Mouse (Mus musculus) hematopoietic stem cell, adult 5-6 weeks (primary cell): ENCODE measurements at regions not wholly inside any gene's neighbourhood (a gene's known extent, or its start where the extent isn't known, plus 50 kb on each side); places are given as distances from the start of the nearest gene placed in this dataset.
A peak's percentile ranks its signal among the peaks of the same experiment; 100 is the strongest.

Experiments
- ATAC-seq, 2 experiments: fragments of 125-278 bp in 1 of 2; replicated peaks in 1 of 2; 2 replicates each; pipeline ENCODE4 v1.8.0; 2016 to 2017; ENCODE audit warnings: inconsistent platforms in 2 of 2, mild to moderate bottlenecking in 2 of 2, moderate number of reproducible peaks in 2 of 2, low read depth in 1 of 2, moderate TSS enrichment in 1 of 2; ENCODE audit not compliant: low FRiP score in 2 of 2, poor library complexity in 2 of 2, severe bottlenecking in 2 of 2, insufficient read depth in 1 of 2, low TSS enrichment in 1 of 2

DNA sequence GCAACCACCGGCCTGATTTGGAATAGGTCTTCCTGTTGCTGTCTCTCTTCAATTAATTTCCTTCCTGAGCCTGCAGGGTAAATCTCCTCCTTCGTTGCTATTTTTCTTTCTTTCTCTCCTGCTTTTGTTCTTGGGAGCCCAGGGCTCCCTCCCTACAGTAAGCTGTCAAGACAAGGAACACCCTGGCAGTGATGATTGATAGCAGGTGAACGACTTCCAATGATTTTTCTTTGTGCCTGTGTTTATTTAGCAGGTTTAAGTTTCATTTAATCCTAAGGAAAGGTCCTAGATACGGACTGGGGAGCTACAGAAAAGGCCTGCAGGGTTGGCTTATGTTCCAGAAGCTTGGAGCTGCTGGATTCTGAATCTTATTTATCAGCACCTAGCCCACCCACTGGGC, 105.5 kb downstream of the Foxa2 start:
- ATAC-seq = no peak

DNA sequence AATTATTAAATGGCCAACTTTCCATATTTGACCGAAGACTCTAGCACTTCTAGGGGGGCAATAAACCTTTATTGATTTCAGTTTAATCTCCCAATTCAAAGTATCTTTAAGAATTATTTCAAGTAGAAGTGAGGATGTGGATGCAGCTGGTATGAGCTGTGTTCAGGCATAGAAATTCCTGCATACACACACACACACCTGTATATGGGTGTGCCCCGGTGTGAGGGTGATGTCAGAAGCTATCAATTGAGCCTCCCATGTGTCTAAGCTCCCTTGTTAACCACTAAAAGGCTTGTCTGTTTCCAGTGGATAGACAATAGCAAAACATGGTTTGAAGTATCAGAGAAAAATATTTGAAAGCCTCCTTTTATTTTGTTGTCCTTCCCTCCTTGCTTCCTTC, 114.3 kb downstream of the Foxa2 start:
- no peak for ATAC-seq

DNA sequence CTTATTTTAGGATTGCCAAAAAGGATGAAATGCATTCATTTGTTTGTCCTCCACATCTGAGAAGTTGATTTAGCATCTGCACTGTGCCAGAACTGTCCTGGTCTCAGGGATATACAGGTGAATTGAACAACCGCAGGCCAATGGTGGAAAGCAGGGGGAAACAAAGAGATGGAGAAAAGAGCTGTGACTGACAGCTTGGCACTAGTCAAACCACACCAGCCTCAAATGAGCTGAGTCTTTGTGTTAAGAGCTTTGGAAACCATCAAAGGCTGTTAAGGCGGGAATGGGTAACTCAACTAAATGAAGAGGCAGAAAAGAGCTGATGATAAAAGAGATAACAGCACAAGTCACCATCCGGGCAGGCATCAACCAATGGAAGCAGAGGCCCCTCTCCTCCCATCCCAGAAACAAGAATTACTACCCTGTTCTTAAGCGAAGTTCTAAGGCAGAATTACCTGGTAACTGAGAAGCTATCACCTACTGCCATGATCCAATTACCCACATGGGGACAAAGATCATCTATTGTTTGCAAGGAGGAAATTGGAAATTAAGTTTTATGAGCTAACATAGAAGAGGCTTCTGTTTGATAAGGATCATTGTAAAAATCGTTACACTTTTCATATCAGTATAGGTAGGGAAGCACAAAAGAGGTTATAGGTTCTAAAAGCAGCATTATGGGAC, 117.6 kb downstream of the Foxa2 start:
- no peak for ATAC-seq

DNA sequence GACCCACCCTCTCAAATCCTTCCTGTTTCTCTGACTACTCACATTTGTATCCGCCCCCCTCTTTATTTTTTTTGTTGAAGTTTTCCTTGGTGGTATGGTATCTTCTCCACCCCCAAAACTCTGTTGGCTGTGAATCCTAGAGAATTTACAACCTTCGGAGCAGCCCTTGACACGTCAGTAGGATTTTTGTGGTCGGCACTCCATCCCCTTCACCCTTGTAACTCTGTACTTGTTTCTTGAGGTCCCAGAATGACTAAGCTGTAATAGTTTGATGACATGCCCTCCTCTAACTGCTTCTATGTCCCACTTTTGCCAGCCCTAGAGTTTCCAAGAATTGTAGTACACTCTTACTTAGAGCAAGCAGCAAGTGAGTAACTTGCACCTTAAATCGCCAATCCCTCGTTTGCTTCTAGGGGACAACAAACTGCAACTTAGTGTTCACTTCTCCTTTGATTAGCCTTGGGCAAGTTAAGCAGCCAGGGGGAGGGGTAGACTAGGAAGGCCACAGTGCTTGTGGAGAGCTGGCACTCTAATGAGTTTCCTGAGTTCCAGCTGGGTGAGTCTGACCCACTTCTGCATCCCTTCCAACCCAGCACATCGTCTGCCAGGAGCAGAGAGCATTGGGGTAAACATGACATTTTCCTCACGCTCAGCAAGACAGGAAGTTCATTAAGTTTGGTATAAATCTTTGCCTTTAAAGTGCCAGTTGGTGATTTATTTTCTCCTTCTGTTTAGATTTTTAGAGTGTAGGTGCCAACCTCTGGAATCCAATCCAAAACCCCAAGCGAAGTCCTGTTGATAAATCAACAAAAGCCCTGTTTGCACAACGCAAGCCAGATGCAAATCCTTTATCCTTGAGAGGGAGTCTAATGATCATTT, 118.7 kb downstream of the Foxa2 start:
- ATAC-seq = peak; percentile 56 to 64; a peak in 3 of 4 replicates

- ATAC-seq = no peak
These were observed 119.9 kb downstream of the Foxa2 start for GRCm38 (mm10) chr2:147926861-147927260.

DNA sequence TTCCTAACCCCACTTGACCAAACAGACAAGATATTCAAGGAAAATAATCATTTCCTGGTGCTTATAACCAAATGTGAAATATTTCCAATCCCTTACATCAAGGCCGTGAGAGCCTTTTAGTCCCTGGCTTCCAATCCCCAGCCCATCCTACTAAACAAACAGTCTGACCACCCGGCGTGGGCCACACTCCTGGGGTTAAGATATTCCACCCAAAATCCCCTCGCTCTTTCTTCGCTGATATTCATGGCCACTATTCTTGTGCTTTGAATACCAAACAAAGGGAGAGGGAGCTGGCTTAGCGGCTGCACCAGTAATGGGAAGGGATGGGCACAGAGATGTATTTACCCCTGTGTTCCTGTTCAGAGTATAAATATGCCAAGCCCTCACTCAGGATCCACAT, 139.4 kb downstream of the Foxa2 start:
- no peak for ATAC-seq

- ATAC-seq = no peak
These were observed 140.7 kb downstream of the Foxa2 start for GRCm38 (mm10) chr2:147905759-147906740.

- no peak for ATAC-seq
These were observed 141.7 kb downstream of the Foxa2 start for GRCm38 (mm10) chr2:147905118-147905517.

DNA sequence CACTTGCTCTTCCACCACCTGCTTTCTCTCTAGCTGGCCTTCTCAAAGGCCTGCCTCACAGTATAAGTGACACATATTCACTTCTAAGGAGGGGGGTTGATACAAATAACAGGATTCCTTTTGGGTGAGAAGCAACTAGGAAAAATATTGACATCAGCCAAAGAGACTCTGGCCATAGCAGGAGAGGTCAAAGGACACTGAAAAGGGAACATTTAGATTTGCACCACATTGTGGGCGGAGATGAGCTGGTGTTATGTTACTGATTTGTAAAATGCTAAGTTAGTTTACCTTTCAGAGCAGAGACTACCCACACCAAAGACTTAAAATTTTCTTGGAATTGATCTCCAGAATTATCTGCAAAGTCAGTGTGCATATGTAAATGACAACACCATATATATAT, 147.5 kb downstream of the Foxa2 start:
- ATAC-seq = no peak

DNA sequence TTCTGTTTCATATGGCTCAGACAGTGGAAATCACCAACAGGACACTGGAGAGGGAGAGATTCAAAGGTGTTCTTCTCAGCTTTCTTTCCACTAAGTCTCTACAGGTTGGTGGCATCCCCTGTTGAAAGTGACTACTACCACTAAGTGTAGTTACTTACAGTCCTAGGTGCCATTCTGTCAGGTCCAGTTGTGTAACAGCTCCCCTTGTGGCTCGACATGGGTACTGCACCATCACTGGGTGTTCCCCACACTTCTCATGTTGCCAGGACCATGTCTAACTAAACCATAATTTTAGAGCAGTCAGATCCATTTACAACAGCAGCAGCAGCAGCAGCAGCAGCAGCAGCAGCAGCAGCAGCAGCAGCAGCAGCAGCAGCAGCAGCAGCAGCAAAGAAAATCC, 151.1 kb downstream of the Foxa2 start:
- peak; percentile 80 to 85 for ATAC-seq

DNA sequence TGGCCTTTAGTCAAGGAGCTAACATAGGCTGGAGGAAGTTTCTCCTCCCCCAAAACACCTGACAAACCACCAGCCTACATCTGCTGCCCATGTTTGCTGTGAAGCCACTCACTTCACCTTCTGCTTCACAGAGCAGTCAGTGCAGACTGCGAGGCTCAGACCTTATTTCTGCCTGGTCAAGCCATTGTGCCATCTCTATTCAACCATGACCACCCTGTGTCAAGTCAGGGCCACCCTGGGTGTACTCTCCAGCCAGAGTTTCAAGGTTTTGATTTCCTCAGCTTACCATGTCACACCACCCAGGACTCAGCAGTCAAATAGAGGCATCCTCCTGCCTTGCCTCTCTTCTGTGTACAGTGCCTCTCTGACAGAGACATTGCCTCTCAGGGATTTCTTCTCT, 152.6 kb downstream of the Foxa2 start:
- no peak for ATAC-seq

GRCm38 (mm10) chr2:147886191-147886590, 160.6 kb downstream of the Foxa2 start:
- ATAC-seq = no peak

GRCm38 (mm10) chr2:147877907-147878306, 168.9 kb downstream of the Foxa2 start:
- no peak for ATAC-seq

DNA sequence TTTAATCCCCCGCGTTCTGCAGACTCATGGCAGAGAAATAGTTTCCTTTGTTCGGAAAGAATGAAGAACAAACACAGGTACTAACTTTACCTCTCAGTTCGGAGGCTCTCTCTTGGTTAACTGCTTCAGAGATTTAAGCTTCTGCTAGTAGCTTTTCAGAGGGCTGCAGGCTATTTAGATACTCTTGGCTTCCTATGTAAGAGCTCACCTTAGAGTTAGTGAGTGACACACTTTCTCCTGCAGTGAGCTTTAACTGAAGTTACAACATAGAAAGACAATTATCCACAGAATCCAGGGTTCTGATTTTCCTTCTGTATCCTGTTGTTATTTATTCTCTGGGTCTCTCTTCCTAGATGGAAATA, 169.2 kb downstream of the Foxa2 start:
- no peak for ATAC-seq

DNA sequence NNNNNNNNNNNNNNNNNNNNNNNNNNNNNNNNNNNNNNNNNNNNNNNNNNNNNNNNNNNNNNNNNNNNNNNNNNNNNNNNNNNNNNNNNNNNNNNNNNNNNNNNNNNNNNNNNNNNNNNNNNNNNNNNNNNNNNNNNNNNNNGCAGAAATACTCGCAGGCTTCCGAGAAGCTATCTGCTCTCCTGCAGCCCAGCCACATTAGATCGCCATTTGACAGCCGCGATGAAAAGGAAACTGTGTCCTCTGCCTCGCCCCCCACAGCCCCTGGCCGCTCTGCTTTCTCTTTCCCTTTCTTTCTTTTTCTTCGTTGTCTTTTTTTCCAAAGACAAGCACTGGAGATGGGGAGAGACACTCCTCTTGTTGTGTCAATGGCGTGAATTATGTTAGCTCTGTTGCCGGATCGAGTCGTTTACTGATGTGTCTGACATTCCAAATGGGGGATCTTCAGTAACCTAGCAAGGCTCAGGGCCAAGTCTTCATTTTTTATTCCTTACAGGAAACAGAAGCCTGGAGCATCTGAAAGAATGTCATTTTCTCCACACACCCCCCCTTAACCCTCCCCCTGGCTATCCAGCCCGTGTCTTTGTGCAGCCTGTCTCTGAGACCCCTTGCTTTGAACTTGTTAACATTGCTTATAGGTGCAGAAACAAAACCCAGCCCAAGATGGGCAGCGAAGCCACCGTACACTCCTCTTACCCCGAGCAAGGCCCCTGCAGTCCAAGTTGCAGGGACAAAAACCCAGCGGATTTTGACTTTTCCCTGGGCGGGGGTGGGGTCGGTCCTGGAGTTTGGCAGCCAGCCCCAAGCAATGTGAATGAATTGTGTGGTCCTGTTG, 169.8 kb downstream of the Foxa2 start:
- peak; percentile 17 to 20; a peak in 1 of 4 replicates for ATAC-seq

DNA sequence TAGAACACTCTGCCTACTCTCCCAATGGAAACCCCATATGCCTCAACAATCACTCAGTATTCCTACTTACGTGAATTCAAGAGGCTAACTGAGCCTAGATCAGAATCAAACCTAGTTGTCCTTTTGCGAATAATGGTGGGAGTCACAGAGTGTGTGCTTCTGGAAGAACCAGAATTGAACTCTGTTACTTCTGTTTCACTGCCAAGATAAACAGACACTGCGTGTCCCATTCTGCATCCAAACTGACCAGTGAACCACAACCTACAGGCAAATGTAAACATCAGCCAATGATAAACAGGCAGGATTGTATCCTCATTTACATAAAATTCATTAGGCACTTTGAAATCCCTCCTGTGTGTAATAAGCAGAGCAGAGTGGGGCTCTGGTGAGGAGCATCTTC, 173.8 kb downstream of the Foxa2 start:
- ATAC-seq = no peak

- no peak for ATAC-seq
These were observed 195.5 kb downstream of the Foxa2 start for GRCm38 (mm10) chr2:147851186-147851802.
